Mouse (Mus musculus) stomach, embryonic 16.5 days (tissue): ENCODE measurements around the gene Fggy. TPM values are rescaled to one million over a fixed set of nuclear protein-coding genes. Genes with fewer than 3 reads are reported as not detected.

Source experiments
- ATAC-seq: fragments of 200-750 bp; cut with Nextera tagmentation; 2 replicates; pipeline ENCODE4 v1.8.0; 2017; ENCODE audit warnings: moderate number of reproducible peaks, moderate TSS enrichment; ENCODE audit not compliant: insufficient read depth, low FRiP score
- H3K27ac ChIP-seq: fragments of 300-500 bp; sonication (generic); 2 replicates; pipeline ENCODE4 v1.5.1; 2014; ENCODE audit warnings: low read length
- H3K27me3 ChIP-seq: fragments of 300-500 bp; sonication (generic); 2 replicates; pipeline ENCODE4 v1.6.1; 2014; ENCODE audit warnings: low read length, control low read depth, mixed read lengths; ENCODE audit not compliant: control insufficient read depth, insufficient read depth
- H3K36me3 ChIP-seq: fragments of 300-500 bp; sonication (generic); 2 replicates; pipeline ENCODE4 v1.6.1; 2014; ENCODE audit warnings: low read length; ENCODE audit not compliant: control insufficient read depth, insufficient read depth
- H3K4me1 ChIP-seq: fragments of 300-500 bp; sonication (generic); 2 replicates; pipeline ENCODE4 v1.6.1; 2014; ENCODE audit warnings: low read length, control low read depth, mixed read lengths; ENCODE audit not compliant: control insufficient read depth, insufficient read depth
- H3K4me2 ChIP-seq: fragments of 300-500 bp; sonication (generic); 2 replicates; pipeline ENCODE4 v1.6.1; 2014; ENCODE audit warnings: low read depth, low read length, mixed read lengths
- H3K4me3 ChIP-seq: fragments of 300-500 bp; sonication (generic); replicated peaks from 2 replicates; pipeline ENCODE4 v1.5.1; 2014; ENCODE audit warnings: mild to moderate bottlenecking, low read length
- H3K9ac ChIP-seq: fragments of 300-500 bp; sonication (generic); 2 replicates; pipeline ENCODE4 v1.6.1; 2014; ENCODE audit warnings: low read length
- H3K9me3 ChIP-seq: fragments of 300-500 bp; sonication (generic); replicated peaks from 2 replicates; pipeline ENCODE4 v1.6.1; 2016; ENCODE audit warnings: low read length, control low read depth; ENCODE audit not compliant: control insufficient read depth
- WGBS: fragments of 180-500 bp; shearing (Covaris S2); extraction: QIAGEN DNeasy Blood & Tissue Kit; methylation state at CpG from one replicate; pipeline ENCODE4 v1.1.7; 2014; 5-methylcytosine and 5-hydroxymethylcytosine counted together
- polyA plus RNA-seq: library from polyadenylated mRNA; unstranded; fragments of >200 nt; fragmentation: Nextera tagmentation; extraction: Ambion mirVana; gene quantifications from 2 replicates; pipeline ENCODE4 v1.2.1, GENCODE M21; 2015

The Fggy gene
- polyA plus RNA-seq, 1 experiment from 2014 or later: 11.7 TPM

GRCm38 (mm10) chr4:95716137-95716536 lies 158.8 kb downstream of the Fggy start:
- Histone ChIP-seq H3K9ac (no peak overlapping the region), H3K36me3 (no peaks in the 10 kb centered on the region), H3K27me3 (no peaks in the 10 kb centered on the region), H3K4me2 (no peak overlapping the region), H3K9me3 (no peaks in the 10 kb centered on the region), H3K27ac (no peak overlapping the region), H3K4me1 (no peaks in the 10 kb centered on the region), H3K4me3 (no peak overlapping the region)
- WGBS: 79% methylated on average over 3 of the region's 3 CpGs
- no peak for ATAC-seq

- ATAC-seq: no peak
- no peak overlapping the region for H3K9ac ChIP-seq
- H3K4me1 ChIP-seq: 0 out of 2 replicates have a peak, but pooled peaks cover 2% of the 10 kb centered on the region
- H3K9me3 ChIP-seq: no peaks in the 10 kb centered on the region
- H3K4me2 ChIP-seq: no peak overlapping the region
- H3K27me3 ChIP-seq: no peaks in the 10 kb centered on the region
- no peaks in the 10 kb centered on the region for H3K36me3 ChIP-seq
- no peak overlapping the region for H3K27ac ChIP-seq
- no peak overlapping the region for H3K4me3 ChIP-seq
These were observed 166.3 kb downstream of the Fggy start for GRCm38 (mm10) chr4:95723615-95724014.

GRCm38 (mm10) chr4:95726361-95726760 lies 169.1 kb downstream of the Fggy start:
- Histone ChIP-seq H3K36me3 (no peaks in the 10 kb centered on the region), H3K27ac (no peak overlapping the region), H3K4me1 (peaks cover 16% of the 10 kb centered on the region; the same call in 1 of the 2 replicates), H3K4me3 (no peak overlapping the region), H3K9ac (no peak overlapping the region), H3K27me3 (no peaks in the 10 kb centered on the region), H3K9me3 (no peaks in the 10 kb centered on the region), H3K4me2 (no peak overlapping the region)
- WGBS: 92% methylated on average over 2 of the region's 2 CpGs
- ATAC-seq: no peak

GRCm38 (mm10) chr4:95729142-95729826 lies 172.0 kb downstream of the Fggy start:
- Histone ChIP-seq H3K27me3 (no peaks in the 10 kb centered on the region), H3K27ac (peak overlapping the region; percentile 57), H3K9me3 (no peaks in the 10 kb centered on the region), H3K4me3 (no peak overlapping the region), H3K36me3 (no peaks in the 10 kb centered on the region), H3K9ac (no peak overlapping the region), H3K4me1 (peaks cover 27% of the 10 kb centered on the region), H3K4me2 (no peak overlapping the region)
- WGBS: 33% methylated on average over 3 of the region's 3 CpGs
- ATAC-seq: peak; percentile 31; the same call in 1 of the 2 replicates

GRCm38 (mm10) chr4:95731110-95731509 lies 173.8 kb downstream of the Fggy start:
- Histone ChIP-seq H3K36me3 (no peaks in the 10 kb centered on the region), H3K9ac (no peak overlapping the region), H3K4me2 (no peak overlapping the region), H3K27ac (no peak overlapping the region), H3K9me3 (no peaks in the 10 kb centered on the region), H3K4me1 (peaks cover 27% of the 10 kb centered on the region), H3K27me3 (no peaks in the 10 kb centered on the region), H3K4me3 (no peak overlapping the region)
- ATAC-seq: no peak
- WGBS: 85% methylated on average over 2 of the region's 2 CpGs

GRCm38 (mm10) chr4:95733397-95734249 lies 176.3 kb downstream of the Fggy start:
- 25% methylated on average over 6 of the region's 6 CpGs for whole genome bisulfite sequencing
- Histone ChIP-seq H3K27me3 (no peaks in the 10 kb centered on the region), H3K27ac (peak overlapping the region; percentile 73), H3K4me1 (peaks cover 35% of the 10 kb centered on the region), H3K4me2 (no peak overlapping the region), H3K9me3 (no peaks in the 10 kb centered on the region), H3K4me3 (no peak overlapping the region), H3K9ac (no peak overlapping the region), H3K36me3 (no peaks in the 10 kb centered on the region)
- peak; percentile 72 for ATAC-seq

GRCm38 (mm10) chr4:95735967-95736366 lies 178.7 kb downstream of the Fggy start:
- ATAC-seq: no peak
- Histone ChIP-seq H3K9ac (no peak overlapping the region), H3K4me2 (no peak overlapping the region), H3K27ac (no peak overlapping the region), H3K4me3 (no peak overlapping the region), H3K36me3 (no peaks in the 10 kb centered on the region), H3K4me1 (peaks cover 24% of the 10 kb centered on the region), H3K27me3 (no peaks in the 10 kb centered on the region), H3K9me3 (no peaks in the 10 kb centered on the region)
- WGBS: 81% methylated on average over 4 of the region's 4 CpGs

GRCm38 (mm10) chr4:95736674-95737073 lies 179.4 kb downstream of the Fggy start:
- 45% methylated on average over 2 of the region's 2 CpGs for WGBS
- Histone ChIP-seq H3K36me3 (no peaks in the 10 kb centered on the region), H3K4me1 (peaks cover 27% of the 10 kb centered on the region), H3K9me3 (no peaks in the 10 kb centered on the region), H3K27ac (no peak overlapping the region; the same call in 1 of the 2 replicates), H3K4me3 (no peak overlapping the region), H3K9ac (no peak overlapping the region), H3K27me3 (no peaks in the 10 kb centered on the region), H3K4me2 (no peak overlapping the region)
- no peak for ATAC-seq

GRCm38 (mm10) chr4:95738179-95738578 lies 180.9 kb downstream of the Fggy start:
- no peak for ATAC-seq
- H3K27ac ChIP-seq: peak overlapping the region; percentile 5
- no peak overlapping the region for H3K4me2 ChIP-seq
- 8% methylated on average over 5 of the region's 5 CpGs for WGBS
- no peak overlapping the region for H3K9ac ChIP-seq
- no peaks in the 10 kb centered on the region for H3K9me3 ChIP-seq
- H3K4me3 ChIP-seq: no peak overlapping the region
- peaks cover 31% of the 10 kb centered on the region for H3K4me1 ChIP-seq
- no peaks in the 10 kb centered on the region for H3K27me3 ChIP-seq
- H3K36me3 ChIP-seq: no peaks in the 10 kb centered on the region
